Mouse (Mus musculus): ENCODE results near the gene Plekhb2. TPM values are rescaled to one million over a fixed set of nuclear protein-coding genes. Genes with fewer than 3 reads are reported as not detected.

Gene Plekhb2
- polyA plus RNA-seq, 1 experiment from 2014 or later = 57.9 TPM

DNA sequence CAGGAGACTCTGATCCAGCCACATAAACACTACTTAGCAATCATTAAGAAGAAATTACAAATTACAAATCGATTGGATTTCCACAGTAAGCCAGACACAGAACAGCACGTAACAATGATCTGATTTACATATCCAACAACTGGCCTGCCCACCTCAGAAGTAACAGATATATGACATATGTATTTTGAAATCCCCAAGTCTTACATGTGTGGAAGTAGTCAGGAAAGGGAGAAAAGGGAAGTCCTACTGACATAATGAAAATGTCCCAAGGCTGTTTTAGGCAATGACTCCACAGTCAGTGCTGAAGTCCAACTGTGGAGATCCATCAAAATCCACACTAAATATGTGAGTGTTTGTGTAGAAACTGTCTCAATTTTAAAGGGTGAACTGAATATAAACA lies 28.4 kb upstream of the Plekhb2 start:
- WGBS = 96% methylated on average over 2 of the region's 2 CpGs
- no peak for DNase-seq (ENCODE audit: low spot score)
- H3K36me3 ChIP-seq = peaks cover 97% of the 10 kb centered on the region
- no peaks in the 10 kb centered on the region for H3K27me3 ChIP-seq (ENCODE audit: insufficient read depth, poor library complexity, severe bottlenecking)
- H3K4me3 ChIP-seq = no peak overlapping the region
- H3K27ac ChIP-seq = no peak overlapping the region
- H3K9me3 ChIP-seq = no peaks in the 10 kb centered on the region
- H3K4me1 ChIP-seq (replicated peaks) = no peaks in the 10 kb centered on the region; the same call in 1 of the 2 replicates

DNA sequence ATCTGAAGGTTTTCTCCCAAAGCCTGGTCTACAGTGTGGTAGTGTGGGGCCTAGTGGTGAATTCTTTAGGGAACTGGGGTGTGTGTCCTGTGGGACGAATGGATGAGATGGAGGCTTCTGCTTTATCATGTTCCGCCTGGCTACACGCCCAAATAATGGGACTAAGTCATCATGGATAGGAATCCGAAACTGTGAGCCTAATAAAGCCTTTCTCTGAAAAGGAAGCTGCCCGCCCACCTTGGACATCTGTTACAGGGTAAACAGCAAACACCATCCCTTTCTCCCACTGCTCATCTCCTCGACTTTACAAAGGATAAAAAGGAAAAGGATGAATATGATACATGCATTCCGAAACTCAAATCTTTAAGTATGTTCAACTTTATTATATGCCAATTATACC lies 27.8 kb upstream of the Plekhb2 start:
- H3K27me3 ChIP-seq (ENCODE audit: insufficient read depth, poor library complexity, severe bottlenecking) = no peaks in the 10 kb centered on the region
- H3K27ac ChIP-seq = no peak overlapping the region
- WGBS = 93% methylated on average over 7 of the region's 7 CpGs
- H3K9me3 ChIP-seq = no peaks in the 10 kb centered on the region
- no peaks in the 10 kb centered on the region for H3K4me1 ChIP-seq (replicated peaks)
- no peak overlapping the region for H3K4me3 ChIP-seq
- no peak for DNase-seq (ENCODE audit: low spot score)
- H3K36me3 ChIP-seq = peaks cover 97% of the 10 kb centered on the region

DNA sequence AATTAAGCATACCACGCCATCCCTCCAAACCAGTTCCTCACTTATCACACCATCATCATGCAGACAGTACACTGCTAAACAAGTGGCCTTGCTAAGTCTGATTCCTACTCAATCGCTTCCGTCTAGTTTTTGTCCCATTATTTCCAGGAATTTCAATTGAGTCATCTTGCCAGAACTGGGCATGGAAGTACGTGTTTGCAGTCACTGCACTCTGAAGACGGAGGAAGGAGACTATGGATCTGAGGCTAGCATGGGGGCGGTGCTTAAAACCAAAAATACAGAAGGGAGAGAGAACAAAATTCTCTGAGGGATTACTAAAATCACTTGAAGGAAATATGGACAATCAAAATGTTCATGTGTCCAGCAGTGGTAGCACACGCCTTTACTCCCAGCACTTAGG lies 27.0 kb upstream of the Plekhb2 start:
- Histone ChIP-seq H3K9me3 (no peaks in the 10 kb centered on the region), H3K27ac (no peak overlapping the region), H3K4me3 (no peak overlapping the region), H3K36me3 (peaks cover 97% of the 10 kb centered on the region), H3K4me1 (replicated peaks) (no peaks in the 10 kb centered on the region), H3K27me3 (ENCODE audit: insufficient read depth, poor library complexity, severe bottlenecking) (no peaks in the 10 kb centered on the region)
- 95% methylated on average over 7 of the region's 7 CpGs for WGBS
- DNase-seq (ENCODE audit: low spot score) = no peak

DNA sequence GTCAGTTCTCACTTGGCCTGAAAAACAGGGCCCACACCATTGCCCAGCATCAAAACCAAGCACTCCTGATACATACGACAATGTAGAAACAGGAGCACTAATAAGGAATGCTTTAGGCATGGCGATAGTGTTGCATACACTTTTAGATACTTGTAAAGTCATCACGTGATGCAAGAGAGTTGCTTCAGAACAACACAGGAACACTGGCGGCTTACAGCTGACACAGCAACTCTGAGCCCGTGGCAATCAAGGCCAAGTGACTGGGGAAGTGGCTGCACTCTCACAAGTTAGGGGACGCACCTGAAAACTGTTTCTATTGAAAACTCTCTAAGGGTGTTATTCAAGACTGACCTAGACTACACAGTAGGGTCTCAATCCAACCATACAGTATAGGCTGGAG lies 26.4 kb upstream of the Plekhb2 start:
- Histone ChIP-seq H3K27ac (no peak overlapping the region), H3K4me3 (no peak overlapping the region), H3K4me1 (replicated peaks) (no peaks in the 10 kb centered on the region), H3K27me3 (ENCODE audit: insufficient read depth, poor library complexity, severe bottlenecking) (no peaks in the 10 kb centered on the region), H3K36me3 (peaks cover 97% of the 10 kb centered on the region), H3K9me3 (no peaks in the 10 kb centered on the region)
- 92% methylated on average over 6 of the region's 6 CpGs for WGBS
- no peak for DNase-seq (ENCODE audit: low spot score)

DNA sequence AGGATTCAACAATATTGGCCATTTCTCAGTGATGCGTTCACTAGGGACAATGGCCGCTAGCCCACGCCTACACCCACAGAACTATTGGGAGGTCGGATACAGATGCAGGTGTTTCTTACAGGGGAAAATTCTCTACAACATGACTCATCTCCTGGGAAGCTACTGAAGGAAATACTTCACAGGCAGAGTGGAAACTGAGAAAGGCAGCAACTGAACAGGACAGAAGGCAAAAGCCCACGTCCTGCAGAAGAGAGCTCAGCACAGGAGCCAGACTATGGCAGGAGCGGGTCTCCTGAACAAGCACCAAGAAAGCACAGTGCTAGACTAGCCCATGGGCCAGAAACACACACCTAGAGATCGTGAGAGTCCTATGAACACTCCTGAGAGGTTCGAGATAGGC lies 25.6 kb upstream of the Plekhb2 start:
- Histone ChIP-seq H3K27me3 (ENCODE audit: insufficient read depth, poor library complexity, severe bottlenecking) (no peaks in the 10 kb centered on the region), H3K4me3 (no peak overlapping the region), H3K9me3 (no peaks in the 10 kb centered on the region), H3K27ac (no peak overlapping the region), H3K36me3 (peaks cover 97% of the 10 kb centered on the region), H3K4me1 (replicated peaks) (no peaks in the 10 kb centered on the region)
- 91% methylated on average over 8 of the region's 8 CpGs for WGBS
- DNase-seq (ENCODE audit: low spot score) = no peak

DNA sequence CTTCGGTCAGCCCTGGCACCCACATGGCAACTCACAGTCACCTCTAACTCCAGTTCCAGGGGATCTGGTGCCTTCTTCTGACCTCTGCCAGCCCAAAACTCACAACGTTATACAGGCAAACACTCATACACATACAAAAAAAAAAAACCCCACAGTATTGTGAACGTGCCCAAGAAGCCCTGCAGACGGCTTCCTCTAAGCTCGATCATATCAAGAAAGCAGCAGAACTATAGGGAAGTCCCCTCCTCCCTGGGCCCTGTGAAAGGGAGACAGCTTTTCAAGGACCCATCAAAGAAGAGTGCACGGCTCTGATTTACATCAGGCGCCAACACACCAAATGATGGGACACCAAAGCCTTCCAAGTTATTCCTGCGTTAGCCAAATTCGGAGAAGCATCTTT lies 23.9 kb upstream of the Plekhb2 start:
- H3K27me3 ChIP-seq (ENCODE audit: insufficient read depth, poor library complexity, severe bottlenecking) = no peaks in the 10 kb centered on the region
- H3K27ac ChIP-seq = no peak overlapping the region
- H3K36me3 ChIP-seq = peaks cover 94% of the 10 kb centered on the region
- H3K4me1 ChIP-seq (replicated peaks) = 0 out of 2 replicates have a peak, but pooled peaks cover 4% of the 10 kb centered on the region
- H3K4me3 ChIP-seq = no peak overlapping the region
- WGBS = 91% methylated on average over 9 of the region's 9 CpGs
- H3K9me3 ChIP-seq = no peaks in the 10 kb centered on the region
- DNase-seq (ENCODE audit: low spot score) = no peak

DNA sequence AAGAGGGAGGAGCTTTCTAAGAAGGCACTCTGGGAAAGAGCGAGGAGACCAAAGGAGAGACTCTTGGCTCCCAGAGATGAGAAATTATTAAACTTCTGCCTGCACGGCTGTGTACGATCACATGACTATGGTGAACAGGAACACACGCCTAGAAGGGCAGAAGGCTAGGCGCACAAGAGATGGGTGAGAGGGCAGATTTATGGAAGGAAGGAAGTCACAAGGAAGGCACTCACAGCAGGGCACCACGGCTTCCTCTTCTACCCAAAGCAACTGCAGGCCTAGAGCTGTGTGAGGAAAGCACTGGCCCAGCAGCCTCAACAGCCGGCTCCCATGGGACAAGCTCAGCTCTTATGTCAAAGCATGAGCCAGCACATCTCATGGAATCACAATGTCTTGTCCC lies 21.9 kb upstream of the Plekhb2 start:
- Histone ChIP-seq H3K27ac (no peak overlapping the region), H3K36me3 (peaks cover 97% of the 10 kb centered on the region), H3K9me3 (no peaks in the 10 kb centered on the region), H3K4me1 (replicated peaks) (0 out of 2 replicates have a peak, but pooled peaks cover 4% of the 10 kb centered on the region), H3K4me3 (no peak overlapping the region), H3K27me3 (ENCODE audit: insufficient read depth, poor library complexity, severe bottlenecking) (no peaks in the 10 kb centered on the region)
- 88% methylated on average over 7 of the region's 7 CpGs for WGBS
- no peak for DNase-seq (ENCODE audit: low spot score)

DNA sequence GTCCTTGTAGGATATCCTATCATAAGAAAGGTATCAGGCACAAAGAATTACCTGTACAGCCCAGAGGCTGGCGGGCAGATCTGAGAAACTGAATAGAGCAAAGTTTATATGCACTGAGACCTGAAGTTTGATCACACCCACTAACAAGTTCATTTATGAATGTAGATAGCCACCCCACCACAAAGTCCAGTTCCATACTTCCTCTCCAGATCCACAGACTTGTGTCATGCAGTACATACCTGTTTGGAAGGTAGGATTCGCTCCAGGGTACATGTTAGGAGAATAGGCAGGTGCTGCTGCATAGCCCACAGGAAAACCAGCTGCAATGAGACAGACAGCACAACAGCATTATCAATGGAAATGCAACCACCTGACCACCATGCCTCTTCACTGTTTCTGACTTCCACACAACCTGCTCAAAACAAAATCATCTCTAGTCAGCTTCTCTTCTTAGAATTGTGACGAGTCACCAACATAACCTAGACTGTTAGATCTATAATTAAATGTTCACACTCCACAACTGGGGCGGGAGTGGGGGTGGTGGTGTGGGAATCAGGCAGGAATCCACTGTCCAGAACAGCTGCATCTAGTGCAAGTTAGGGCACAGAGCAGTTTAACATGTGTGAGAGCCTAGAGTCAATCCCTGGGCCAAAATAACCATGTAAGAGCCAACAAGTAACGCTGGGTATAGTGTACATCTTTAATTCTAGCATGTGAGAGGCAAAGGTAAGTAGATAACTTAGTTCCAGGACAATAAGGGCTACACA lies 21.1 kb upstream of the Plekhb2 start:
- Histone ChIP-seq H3K36me3 (peaks cover 97% of the 10 kb centered on the region), H3K27ac (no peak overlapping the region)

DNA sequence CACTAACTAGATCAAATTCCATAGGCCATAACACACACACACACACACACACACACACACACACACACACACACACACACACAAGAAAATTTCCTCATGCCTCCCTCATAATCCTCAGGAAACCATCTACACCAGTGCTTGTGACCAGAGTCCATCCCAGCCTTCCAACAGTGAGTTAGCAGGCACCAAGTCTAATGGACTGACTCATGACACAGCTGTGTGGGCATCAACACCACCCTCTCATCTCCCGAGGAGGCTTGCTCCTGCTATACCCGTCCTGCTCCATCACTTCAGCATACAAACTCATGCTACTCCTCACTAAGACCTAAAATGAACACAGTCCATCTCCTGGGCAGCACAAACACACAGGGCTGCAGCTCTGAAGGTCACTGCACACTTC lies 18.8 kb upstream of the Plekhb2 start:
- no peak for DNase-seq (ENCODE audit: low spot score)
- 79% methylated on average over 2 of the region's 2 CpGs for WGBS
- H3K4me1 ChIP-seq (replicated peaks) = 0 out of 2 replicates have a peak, but pooled peaks cover 6% of the 10 kb centered on the region
- no peaks in the 10 kb centered on the region for H3K9me3 ChIP-seq
- no peaks in the 10 kb centered on the region for H3K27me3 ChIP-seq (ENCODE audit: insufficient read depth, poor library complexity, severe bottlenecking)
- no peak overlapping the region for H3K4me3 ChIP-seq
- H3K36me3 ChIP-seq = peaks cover 97% of the 10 kb centered on the region
- H3K27ac ChIP-seq = no peak overlapping the region

More for the DNA sequence above, 21.1 kb upstream of the Plekhb2 start:
- Histone ChIP-seq H3K4me3 (no peak overlapping the region), H3K9me3 (no peaks in the 10 kb centered on the region), H3K4me1 (replicated peaks) (0 out of 2 replicates have a peak, but pooled peaks cover 4% of the 10 kb centered on the region), H3K27me3 (ENCODE audit: insufficient read depth, poor library complexity, severe bottlenecking) (no peaks in the 10 kb centered on the region)
- 92% methylated on average over 5 of the region's 5 CpGs for WGBS
- DNase-seq (ENCODE audit: low spot score) = no peak

DNA sequence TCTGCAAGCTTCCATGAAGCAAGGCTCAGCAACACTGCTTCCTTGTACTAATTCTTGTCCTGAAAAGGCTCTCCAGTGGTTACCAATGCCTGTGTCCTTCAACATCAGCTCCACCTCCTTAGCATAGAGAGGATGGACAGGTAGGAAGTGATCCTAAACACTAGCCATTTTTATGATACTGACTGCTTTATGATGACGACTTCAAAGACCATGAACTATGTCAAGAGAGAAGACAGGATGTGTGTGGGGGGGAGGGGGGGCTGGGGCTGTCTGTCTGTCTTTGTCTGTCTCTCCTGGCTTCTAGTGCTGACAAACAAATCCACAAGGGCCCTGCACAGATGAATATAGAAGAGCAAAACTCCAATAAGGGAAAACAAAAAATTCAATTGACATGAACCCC lies 18.4 kb upstream of the Plekhb2 start:
- peaks cover 97% of the 10 kb centered on the region for H3K36me3 ChIP-seq

DNA sequence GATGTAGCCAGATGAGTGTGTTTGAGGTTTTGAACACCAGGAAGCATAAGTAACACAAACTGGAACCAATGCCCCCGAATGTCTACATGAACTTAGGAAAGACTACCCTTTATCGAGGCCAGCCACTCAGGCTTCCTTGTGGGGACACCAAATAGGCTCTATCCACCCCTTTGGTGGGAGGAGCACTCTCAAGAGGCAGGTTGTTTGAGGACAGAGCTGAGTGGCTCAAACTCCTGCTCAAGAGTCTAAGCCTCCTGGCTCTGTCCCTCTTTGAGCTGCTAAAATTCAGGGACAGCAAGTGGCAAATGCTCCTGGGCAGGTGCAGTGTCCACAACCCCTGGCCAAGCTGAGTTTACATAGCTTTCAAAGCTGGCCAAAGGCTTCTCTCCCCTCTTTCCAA lies 14.9 kb upstream of the Plekhb2 start:
- WGBS = 90% methylated on average over 2 of the region's 2 CpGs
- peaks cover 23% of the 10 kb centered on the region for H3K4me1 ChIP-seq (replicated peaks)
- no peaks in the 10 kb centered on the region for H3K27me3 ChIP-seq (ENCODE audit: insufficient read depth, poor library complexity, severe bottlenecking)
- no peak for DNase-seq (ENCODE audit: low spot score)
- no peaks in the 10 kb centered on the region for H3K9me3 ChIP-seq
- H3K36me3 ChIP-seq = peaks cover 84% of the 10 kb centered on the region
- H3K27ac ChIP-seq = no peak overlapping the region
- no peak overlapping the region for H3K4me3 ChIP-seq

More for the DNA sequence above, 18.4 kb upstream of the Plekhb2 start:
- no peak overlapping the region for H3K4me3 ChIP-seq
- H3K27ac ChIP-seq = no peak overlapping the region
- DNase-seq (ENCODE audit: low spot score) = no peak
- 0 out of 2 replicates have a peak, but pooled peaks cover 6% of the 10 kb centered on the region for H3K4me1 ChIP-seq (replicated peaks)
- H3K27me3 ChIP-seq (ENCODE audit: insufficient read depth, poor library complexity, severe bottlenecking) = no peaks in the 10 kb centered on the region
- H3K9me3 ChIP-seq = no peaks in the 10 kb centered on the region
- WGBS = 89% methylated on average over 1 of the region's 1 CpGs

DNA sequence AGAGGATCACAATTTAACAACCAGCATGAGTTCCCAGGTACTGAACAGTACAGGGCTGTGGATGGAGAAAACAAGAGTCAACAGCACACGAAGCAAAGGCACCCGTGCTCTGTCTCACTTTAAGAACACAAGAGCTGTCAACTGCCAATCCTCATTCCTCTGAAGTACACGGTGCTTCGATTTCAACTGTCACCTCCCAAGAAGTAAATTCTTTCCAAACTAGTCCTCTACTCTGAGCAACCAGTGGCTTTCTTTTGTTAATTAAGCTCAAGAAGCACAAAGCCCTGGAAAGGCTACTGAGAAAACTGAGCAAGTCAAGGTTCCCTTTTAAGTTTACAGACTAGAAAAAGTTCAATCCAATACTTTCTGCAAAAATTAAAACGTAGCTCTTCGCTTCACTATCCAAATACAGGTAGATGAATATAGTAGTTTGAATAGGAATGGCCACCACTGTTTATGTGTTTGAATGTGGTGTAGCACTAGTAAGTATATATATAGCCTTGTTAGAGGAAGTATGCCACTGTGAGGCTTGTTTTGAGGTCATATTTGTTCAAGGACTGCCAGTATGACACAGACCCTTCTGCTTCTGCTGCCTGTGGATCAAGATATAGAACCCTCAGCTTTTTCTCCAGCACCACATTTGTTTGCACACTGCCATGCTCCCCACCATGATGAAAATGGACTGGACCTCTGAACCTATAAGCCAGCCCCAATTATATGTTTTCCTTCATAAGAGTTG lies 11.7 kb upstream of the Plekhb2 start:
- H3K9me3 ChIP-seq = no peaks in the 10 kb centered on the region
- no peak overlapping the region for H3K27ac ChIP-seq
- WGBS = 66% methylated on average over 6 of the region's 6 CpGs
- DNase-seq (ENCODE audit: low spot score) = no peak
- peaks cover 35% of the 10 kb centered on the region for H3K4me1 ChIP-seq (replicated peaks)
- H3K36me3 ChIP-seq = peaks cover 52% of the 10 kb centered on the region
- no peaks in the 10 kb centered on the region for H3K27me3 ChIP-seq (ENCODE audit: insufficient read depth, poor library complexity, severe bottlenecking)
- H3K4me3 ChIP-seq = no peak overlapping the region

DNA sequence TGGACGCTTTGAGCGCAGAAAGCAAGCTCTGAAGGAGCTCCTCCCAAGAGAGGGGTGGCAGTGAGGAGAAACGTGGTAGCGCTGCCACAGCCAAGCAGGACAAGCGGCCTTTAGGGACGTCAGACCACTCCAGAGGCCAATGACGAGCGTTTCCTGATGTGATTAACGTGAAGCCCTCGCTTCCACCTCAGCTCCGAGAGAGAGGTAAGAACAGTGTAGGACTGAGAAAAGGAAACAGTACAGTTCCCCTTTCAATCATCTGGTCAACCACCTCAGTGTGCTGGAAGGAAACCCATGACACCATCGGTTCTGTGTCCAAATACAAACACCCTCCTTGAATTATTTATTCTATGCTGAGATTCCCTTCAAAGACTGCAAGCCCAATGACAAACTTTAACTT lies 10.5 kb upstream of the Plekhb2 start:
- H3K27me3 ChIP-seq (ENCODE audit: insufficient read depth, poor library complexity, severe bottlenecking) = no peaks in the 10 kb centered on the region
- H3K4me3 ChIP-seq = no peak overlapping the region
- no peak for DNase-seq (ENCODE audit: low spot score)

More for the DNA sequence above, 10.5 kb upstream of the Plekhb2 start:
- H3K27ac ChIP-seq = no peak overlapping the region
- WGBS = 74% methylated on average over 12 of the region's 12 CpGs
- H3K9me3 ChIP-seq = no peaks in the 10 kb centered on the region
- H3K4me1 ChIP-seq (replicated peaks) = peaks cover 40% of the 10 kb centered on the region
- H3K36me3 ChIP-seq = peaks cover 41% of the 10 kb centered on the region
